Mouse (Mus musculus) heart, postnatal 0 days (tissue): ENCODE measurements at regions not wholly inside any gene's neighbourhood (a gene's known extent, or its start where the extent isn't known, plus 50 kb on each side); places are given as distances from the start of the nearest gene placed in this dataset.

ENCODE experiments used
- ATAC-seq: fragments of 200-750 bp; cut with Nextera tagmentation; 2 replicates; pipeline ENCODE4 v1.8.0; 2017; ENCODE audit warnings: low read depth, moderate number of reproducible peaks, moderate library complexity; ENCODE audit not compliant: insufficient read depth
- DNase-seq: peaks from one replicate; pipeline ENCODE4 v3.0.0-alpha.2; 2016; ENCODE audit warnings: low spot score
- H3K27ac ChIP-seq: fragments of 300-500 bp; sonication (generic); 2 replicates; pipeline ENCODE4 v1.5.1; 2014; ENCODE audit warnings: low read depth, mild to moderate bottlenecking
- H3K27me3 ChIP-seq: fragments of 300-500 bp; sonication (generic); 2 replicates; pipeline ENCODE4 v1.6.1; 2014; ENCODE audit warnings: low read length, mixed read lengths; ENCODE audit not compliant: control insufficient read depth, insufficient read depth
- H3K36me3 ChIP-seq: fragments of 300-500 bp; sonication (generic); replicated peaks from 2 replicates; pipeline ENCODE4 v1.6.1; 2014; ENCODE audit warnings: low read length, mixed read lengths; ENCODE audit not compliant: control insufficient read depth, insufficient read depth
- H3K4me1 ChIP-seq: fragments of 300-500 bp; sonication (generic); 2 replicates; pipeline ENCODE4 v1.6.1; 2014; ENCODE audit warnings: antibody characterized with exemption; ENCODE audit not compliant: control insufficient read depth, insufficient read depth
- H3K4me2 ChIP-seq: fragments of 300-500 bp; sonication (generic); 2 replicates; pipeline ENCODE4 v1.6.1; 2014; ENCODE audit warnings: low read depth, mild to moderate bottlenecking, low read length, moderate library complexity
- H3K4me3 ChIP-seq: fragments of 300-500 bp; sonication (generic); 2 replicates; pipeline ENCODE4 v1.5.1; 2014; ENCODE audit warnings: low read depth, low read length
- H3K9ac ChIP-seq: fragments of 300-500 bp; sonication (generic); replicated peaks from 2 replicates; pipeline ENCODE4 v1.6.1; 2014; ENCODE audit warnings: low read depth, low read length, mixed read lengths
- H3K9me3 ChIP-seq: fragments of 300-500 bp; sonication (generic); replicated peaks from 2 replicates; pipeline ENCODE4 v1.6.1; 2016; ENCODE audit warnings: low read length; ENCODE audit not compliant: control insufficient read depth
- CTCF ChIP-seq: IDR thresholded peaks from 2 replicates; pipeline ENCODE4 v1.5.1; 2016; ENCODE audit warnings: antibody characterized with exemption, control low read depth, low read depth
- EP300 ChIP-seq: IDR thresholded peaks from 2 replicates; pipeline ENCODE4 v1.6.1; 2016; ENCODE audit warnings: antibody characterized with exemption, low read depth
- WGBS: fragments of 180-500 bp; shearing (Covaris S2); extraction: QIAGEN DNeasy Blood & Tissue Kit; methylation state at CpG from one replicate; pipeline ENCODE4 v1.1.7; 2014; 5-methylcytosine and 5-hydroxymethylcytosine counted together

DNA sequence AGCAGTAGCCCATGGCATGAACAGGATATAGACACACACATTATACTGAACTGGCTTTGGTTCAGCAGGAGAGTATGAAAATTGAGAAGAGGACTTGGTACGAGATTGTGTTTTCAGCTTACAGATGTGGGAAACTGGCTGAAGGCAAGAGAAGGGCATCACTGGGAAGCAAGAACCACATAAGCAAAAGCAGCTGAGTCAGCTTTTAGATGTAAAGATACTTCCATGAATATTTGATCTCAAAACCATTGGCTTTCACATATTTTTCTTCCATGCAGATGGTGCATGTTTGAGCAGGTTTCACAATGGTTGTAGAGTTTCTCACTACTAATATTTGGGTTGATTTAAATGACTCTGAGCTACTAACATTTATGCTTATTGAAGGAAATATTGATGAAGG lies 389.9 kb downstream of the D3Ertd751e start:
- WGBS = 73% methylated on average over 1 of the region's 1 CpGs
- Histone ChIP-seq H3K36me3 (no peaks in the 10 kb centered on the region), H3K27me3 (no peaks in the 10 kb centered on the region), H3K27ac (no peak overlapping the region), H3K4me2 (no peak overlapping the region), H3K4me1 (no peaks in the 10 kb centered on the region), H3K9me3 (no peaks in the 10 kb centered on the region), H3K4me3 (no peak overlapping the region), H3K9ac (no peak overlapping the region)
- ATAC-seq (no peak), DNase-seq (no peak)
- TF ChIP-seq EP300 (no peak), CTCF (no peak)

DNA sequence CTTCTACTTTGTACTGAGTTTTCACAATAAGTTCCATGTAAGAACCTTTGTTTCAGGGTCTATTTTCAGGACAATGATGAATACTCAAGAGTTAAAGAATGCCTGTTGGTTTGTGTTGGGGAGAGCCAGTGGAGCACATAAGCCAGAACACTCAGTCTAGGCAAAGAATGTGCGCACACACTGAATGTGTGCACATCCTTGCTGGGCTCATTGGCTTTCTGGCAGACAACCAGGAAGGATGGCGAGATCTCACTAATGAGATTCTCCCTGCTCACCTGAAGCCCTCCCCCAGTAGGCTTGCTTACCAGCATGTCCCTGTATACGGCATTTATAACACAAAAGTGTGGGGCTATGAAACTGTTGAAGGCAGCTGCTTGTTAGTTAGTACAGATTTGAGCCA lies 411.0 kb downstream of the D3Ertd751e start:
- TF ChIP-seq CTCF = no peak
- no peak for TF ChIP-seq EP300
- ATAC-seq = no peak
- WGBS = 65% methylated on average over 3 of the region's 3 CpGs

DNA sequence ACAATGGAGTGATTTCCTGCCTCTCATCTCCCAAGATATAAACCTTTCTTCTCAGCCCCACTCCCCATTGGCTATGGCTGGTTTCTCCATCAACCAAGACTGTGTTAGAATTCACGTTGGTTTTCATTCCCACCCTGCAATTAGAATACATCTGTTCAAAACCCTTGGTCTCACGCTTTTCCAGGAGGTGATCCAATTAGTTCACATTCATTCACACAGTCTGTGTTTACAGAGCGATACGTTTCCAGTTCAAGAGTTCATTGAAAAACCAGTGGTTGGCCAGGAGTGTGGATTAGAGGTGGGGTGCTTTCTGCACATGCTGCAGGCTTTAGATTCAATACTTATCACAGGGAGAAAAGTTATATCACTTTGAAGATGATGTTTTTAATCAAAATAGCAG lies 412.5 kb downstream of the D3Ertd751e start:
- Histone ChIP-seq H3K27ac (no peak overlapping the region), H3K36me3 (no peaks in the 10 kb centered on the region), H3K27me3 (no peaks in the 10 kb centered on the region), H3K9me3 (no peaks in the 10 kb centered on the region), H3K4me2 (no peak overlapping the region), H3K4me3 (no peak overlapping the region), H3K9ac (no peak overlapping the region), H3K4me1 (no peaks in the 10 kb centered on the region)
- no peak for ATAC-seq
- no peak for TF ChIP-seq EP300
- TF ChIP-seq CTCF = no peak
- DNase-seq = no peak
- 60% methylated on average over 4 of the region's 4 CpGs for WGBS

More for the DNA sequence above, 411.0 kb downstream of the D3Ertd751e start:
- DNase-seq = no peak
- Histone ChIP-seq H3K4me3 (no peak overlapping the region), H3K27me3 (no peaks in the 10 kb centered on the region), H3K4me2 (no peak overlapping the region), H3K9me3 (no peaks in the 10 kb centered on the region), H3K4me1 (no peaks in the 10 kb centered on the region), H3K36me3 (no peaks in the 10 kb centered on the region), H3K27ac (no peak overlapping the region), H3K9ac (no peak overlapping the region)

- TF ChIP-seq EP300 = no peak
- no peak for TF ChIP-seq CTCF
Measured at GRCm38 (mm10) chr3:42163666-42164065, 421.3 kb downstream of the D3Ertd751e start.

DNA sequence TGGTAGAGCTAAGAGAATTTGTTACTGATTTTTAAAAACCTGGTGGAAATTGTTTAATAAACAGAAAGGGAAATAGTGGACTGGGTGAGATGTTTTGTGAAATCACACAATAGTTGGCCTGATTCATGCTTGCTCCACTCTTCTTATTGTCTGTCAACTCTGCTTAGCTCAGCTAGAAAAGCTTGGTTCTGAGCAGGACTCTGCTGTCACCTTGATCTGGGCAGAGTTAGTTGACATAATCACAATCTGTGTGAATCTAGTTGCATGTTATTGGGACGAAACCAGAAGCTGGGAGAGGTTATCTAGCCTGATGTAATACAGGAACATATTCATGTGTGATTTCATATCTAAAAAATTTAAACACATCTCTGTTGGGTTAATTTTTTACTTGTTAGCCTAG lies 456.8 kb downstream of the D3Ertd751e start:
- Histone ChIP-seq H3K4me1 (no peaks in the 10 kb centered on the region), H3K9me3 (no peaks in the 10 kb centered on the region), H3K4me2 (no peak overlapping the region), H3K9ac (no peak overlapping the region), H3K4me3 (no peak overlapping the region), H3K27me3 (no peaks in the 10 kb centered on the region), H3K27ac (no peak overlapping the region), H3K36me3 (no peaks in the 10 kb centered on the region)
- TF ChIP-seq EP300 (no peak), CTCF (no peak)
- ATAC-seq (no peak), DNase-seq (no peak)
- 35% methylated on average over 1 of the region's 1 CpGs for WGBS

More at GRCm38 (mm10) chr3:42163666-42164065, 421.3 kb downstream of the D3Ertd751e start:
- no peak overlapping the region for H3K9ac ChIP-seq
- no peak overlapping the region for H3K4me2 ChIP-seq
- no peak overlapping the region for H3K27ac ChIP-seq
- no peaks in the 10 kb centered on the region for H3K36me3 ChIP-seq
- no peaks in the 10 kb centered on the region for H3K9me3 ChIP-seq
- no peak overlapping the region for H3K4me3 ChIP-seq
- H3K4me1 ChIP-seq = no peaks in the 10 kb centered on the region
- DNase-seq (no peak), ATAC-seq (no peak)
- 67% methylated on average over 3 of the region's 3 CpGs for WGBS
- H3K27me3 ChIP-seq = no peaks in the 10 kb centered on the region

DNA sequence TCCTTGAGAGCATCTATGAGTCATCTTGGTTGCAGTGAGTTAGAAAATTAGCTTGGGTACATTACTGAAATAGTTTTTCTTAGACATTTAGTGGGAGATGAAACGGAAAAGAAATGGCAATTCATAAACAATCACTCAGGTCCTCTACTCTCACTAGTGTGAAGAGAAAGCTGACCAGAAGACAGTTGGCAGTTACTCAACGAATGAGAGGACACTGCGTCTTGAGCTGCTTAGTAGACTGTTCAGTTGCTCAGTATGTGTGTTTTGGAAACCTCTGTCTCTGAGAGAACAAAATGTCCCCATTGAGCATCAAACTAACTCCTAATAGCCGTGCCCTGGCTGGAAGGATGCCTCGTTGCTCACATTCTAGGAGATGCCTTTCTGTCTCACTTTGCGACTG lies 459.0 kb downstream of the D3Ertd751e start:
- Histone ChIP-seq H3K36me3 (no peaks in the 10 kb centered on the region), H3K4me1 (no peaks in the 10 kb centered on the region), H3K4me3 (no peak overlapping the region), H3K4me2 (no peak overlapping the region), H3K27ac (no peak overlapping the region), H3K27me3 (no peaks in the 10 kb centered on the region), H3K9ac (no peak overlapping the region), H3K9me3 (no peaks in the 10 kb centered on the region)
- ATAC-seq = no peak
- 77% methylated on average over 6 of the region's 6 CpGs for WGBS
- TF ChIP-seq EP300 = no peak
- TF ChIP-seq CTCF = no peak
- DNase-seq = no peak
